Mouse (Mus musculus): Measurements from ENCODE around the gene Pinlyp.

DNA sequence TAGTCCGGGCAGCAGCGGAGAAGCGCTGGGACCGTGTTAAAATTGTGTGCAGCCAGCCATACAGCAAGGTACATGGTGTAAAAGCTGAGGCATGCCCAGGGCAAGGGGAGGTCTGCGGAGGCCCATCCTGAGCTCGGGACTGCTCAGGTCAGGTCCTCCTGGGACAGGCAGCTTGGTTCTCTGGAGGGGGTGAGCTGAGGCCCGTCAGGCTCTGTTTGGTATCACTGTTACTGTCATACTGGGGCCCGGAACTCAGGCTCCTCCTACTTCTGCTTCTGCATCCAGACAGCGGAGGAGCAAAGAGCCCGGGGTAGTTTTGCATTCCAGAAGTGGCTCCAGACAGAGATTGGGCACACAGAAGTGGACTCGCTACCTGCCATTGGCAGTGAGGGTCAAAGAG is 19.7 kb upstream of the Pinlyp start:
- TF ChIP-seq CTCF (IDR thresholded peaks at IDR 0.05; ENCODE audit: insufficient read depth, low read length) = no peak
- no peak for TF ChIP-seq POLR2A (IDR thresholded peaks at IDR 0.05; ENCODE audit: borderline replicate concordance, extremely low read depth, low read depth, low read length)
